ENCODE assay signal across 16 mouse cellular contexts in the genomic region with DNA sequence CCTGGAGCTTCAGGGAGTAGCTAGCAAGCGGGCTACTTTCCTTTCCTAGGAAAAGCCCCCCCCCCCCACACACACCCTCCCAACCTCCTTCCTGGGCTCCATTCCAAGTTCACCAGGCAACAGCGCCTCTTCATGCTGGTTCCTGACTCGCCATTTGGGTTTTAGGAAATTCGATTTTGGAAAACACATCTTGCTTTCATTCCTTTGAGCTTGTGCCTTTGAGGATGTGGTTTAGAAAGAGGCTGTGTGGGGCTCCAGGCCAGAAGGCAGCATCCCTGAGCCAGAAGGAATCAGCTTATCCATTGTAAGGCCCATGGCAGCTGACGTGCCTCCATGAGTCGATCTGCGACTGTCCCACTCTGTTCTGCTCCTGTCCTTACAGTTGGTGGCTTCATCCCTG.
A peak's percentile ranks its signal among the peaks of the same experiment; 100 is the strongest.
DNase-seq lines count a peak whose midpoint lies in the region; ATAC-seq lines count a peak whose summit lies in the region.
"Had no signal": no experiment of that assay in that cellular context is flagged by ENCODE, and none has a peak within 500 bp of the region (broad histone marks: within the 10 kb centered on the region; RNA-seq: fewer than 3 reads in every experiment).

No protein-coding gene starts in this region.

- peaks cover 14% of the 10 kb centered on the region for H3K4me1 ChIP-seq in forebrain, embryonic 15.5 days
- H3K4me1 ChIP-seq in forebrain, embryonic 12.5 days = peaks cover 23% of the 10 kb centered on the region
- H3K4me1 ChIP-seq in neural tube, embryonic 13.5 days (replicated peaks) = peaks cover 27% of the 10 kb centered on the region
- H3K4me1 ChIP-seq in neural tube, embryonic 15.5 days = peaks cover 11% of the 10 kb centered on the region; the same call in 1 of the 2 replicates

- no peak for ATAC-seq in forebrain, embryonic 15.5 days (replicated peaks)
- no peak for ATAC-seq in forebrain, embryonic 12.5 days (ENCODE audit: low FRiP score)
- ATAC-seq in neural tube, embryonic 13.5 days (ENCODE audit: low read depth) = no peak
- no peak for ATAC-seq in neural tube, embryonic 15.5 days (ENCODE audit: low FRiP score)
- no peak for ATAC-seq in activated CD4-positive, CD25-positive, alpha-beta regulatory T cell, adult 4 months

- no peak overlapping the region for H3K4me3 ChIP-seq in forebrain, embryonic 15.5 days
- H3K4me3 ChIP-seq in forebrain, embryonic 12.5 days (replicated peaks) = no peak overlapping the region
- H3K4me3 ChIP-seq in neural tube, embryonic 13.5 days = no peak overlapping the region
- H3K4me3 ChIP-seq in neural tube, embryonic 15.5 days (replicated peaks) = no peak overlapping the region

- no peaks in the 10 kb centered on the region for H3K27me3 ChIP-seq in forebrain, embryonic 15.5 days
- no peaks in the 10 kb centered on the region for H3K27me3 ChIP-seq in forebrain, embryonic 12.5 days
- no peaks in the 10 kb centered on the region for H3K27me3 ChIP-seq in neural tube, embryonic 13.5 days
- H3K27me3 ChIP-seq in neural tube, embryonic 15.5 days (replicated peaks) = no peaks in the 10 kb centered on the region

- H3K9ac ChIP-seq in forebrain, embryonic 15.5 days (replicated peaks) = no peak overlapping the region
- H3K9ac ChIP-seq in forebrain, embryonic 12.5 days = no peak overlapping the region
- no peak overlapping the region for H3K9ac ChIP-seq in neural tube, embryonic 13.5 days
- no peak overlapping the region for H3K9ac ChIP-seq in neural tube, embryonic 15.5 days (replicated peaks)
- H3K9ac ChIP-seq: liver, embryonic 14.5 days had no signal

- peak overlapping the region; percentile 32; the same call in 1 of the 2 replicates for H3K27ac ChIP-seq in forebrain, embryonic 15.5 days (replicated peaks)
- H3K27ac ChIP-seq in forebrain, embryonic 12.5 days = no peak overlapping the region
- H3K27ac ChIP-seq in neural tube, embryonic 13.5 days (replicated peaks) = 0 out of 2 replicates have a peak overlapping the region, but pooled peaks have one; percentile 18
- H3K27ac ChIP-seq in neural tube, embryonic 15.5 days (replicated peaks) = 0 out of 2 replicates have a peak overlapping the region, but pooled peaks have one; percentile 14
- H3K27ac ChIP-seq: liver, embryonic 14.5 days; macrophage had no signal

- no peak overlapping the region for H3K4me2 ChIP-seq in forebrain, embryonic 15.5 days (replicated peaks)
- H3K4me2 ChIP-seq in forebrain, embryonic 12.5 days = no peak overlapping the region
- H3K4me2 ChIP-seq in neural tube, embryonic 13.5 days = no peak overlapping the region
- no peak overlapping the region for H3K4me2 ChIP-seq in neural tube, embryonic 15.5 days

- 41% methylated on average over 7 of the region's 7 CpGs for WGBS in forebrain, embryonic 15.5 days
- 85% methylated on average over 7 of the region's 7 CpGs for WGBS in forebrain, embryonic 12.5 days
- WGBS in neural tube, embryonic 13.5 days = 62% methylated on average over 7 of the region's 7 CpGs
- WGBS in neural tube, embryonic 15.5 days = 61% methylated on average over 7 of the region's 7 CpGs

- H3K36me3 ChIP-seq in forebrain, embryonic 15.5 days = no peaks in the 10 kb centered on the region
- no peaks in the 10 kb centered on the region for H3K36me3 ChIP-seq in forebrain, embryonic 12.5 days (replicated peaks)
- H3K36me3 ChIP-seq in neural tube, embryonic 13.5 days = no peaks in the 10 kb centered on the region
- H3K36me3 ChIP-seq in neural tube, embryonic 15.5 days = no peaks in the 10 kb centered on the region

- H3K9me3 ChIP-seq in forebrain, embryonic 15.5 days = no peaks in the 10 kb centered on the region
- H3K9me3 ChIP-seq in forebrain, embryonic 12.5 days = no peaks in the 10 kb centered on the region
- peaks cover 6% of the 10 kb centered on the region; the same call in 1 of the 2 replicates for H3K9me3 ChIP-seq in neural tube, embryonic 13.5 days
- no peaks in the 10 kb centered on the region for H3K9me3 ChIP-seq in neural tube, embryonic 15.5 days (replicated peaks)

- DNase-seq in layer of hippocampus, postnatal 14 days (ENCODE audit: low spot score in 2 of 2) = peak; percentile 11 to 32
- DNase-seq in layer of hippocampus, adult 11-12 months (ENCODE audit: low spot score) = no peak
- no peak for DNase-seq in neural tube, embryonic 10.5 days (ENCODE audit: extremely low spot score, low spot score)
- DNase-seq: gastrocnemius, postnatal 10 days; heart, postnatal 36 days; kidney, adult 11 months; kidney, postnatal 36 days; right cerebral cortex, postnatal 4 days; thymus, adult 2 months had no signal

Comparison
In these comparisons a context has a peak if more than half of its experiments do, and no peak if none do; other contexts are left out.
1. DNase-seq: peak in layer of hippocampus, postnatal 14 days (2 of 2); none in layer of hippocampus, adult 11-12 months (single experiment) and neural tube, embryonic 10.5 days (single experiment).